Mouse (Mus musculus) spleen, embryonic (tissue): ENCODE measurements around the gene Ctrb1.

ENCODE experiments used
- CTCF ChIA-PET: fragments of 350-600 bp; sonication (Branson Sonifier 250); formaldehyde crosslinking; loops from one replicate; lab custom pipeline; 2022; lab: Charles Lee

The Ctrb1 gene

GRCm38 (mm10) chr8:111717866-111718265, 27.1 kb upstream of the Ctrb1 start:
- CTCF ChIA-PET = no interaction called here

- CTCF ChIA-PET = no interaction called here
These were observed 26.6 kb upstream of the Ctrb1 start for GRCm38 (mm10) chr8:111717488-111717792.

- CTCF ChIA-PET = no interaction called here
These were observed 26.0 kb upstream of the Ctrb1 start for GRCm38 (mm10) chr8:111716603-111717487.

GRCm38 (mm10) chr8:111715514-111715913, 24.7 kb upstream of the Ctrb1 start:
- CTCF ChIA-PET = interaction anchor here (0.6 kb wide), 1 partner anchor 1924 kb away, joined by 4 read pairs; no protein-coding TSS in a partner anchor

- CTCF ChIA-PET = no interaction called here
These were observed 23.5 kb upstream of the Ctrb1 start for GRCm38 (mm10) chr8:111714295-111714694.

- CTCF ChIA-PET = no interaction called here
These were observed 23.0 kb upstream of the Ctrb1 start for GRCm38 (mm10) chr8:111713817-111714216.

GRCm38 (mm10) chr8:111713291-111713690, 22.5 kb upstream of the Ctrb1 start:
- CTCF ChIA-PET = no interaction called here

- CTCF ChIA-PET = no interaction called here
These were observed 21.8 kb upstream of the Ctrb1 start for GRCm38 (mm10) chr8:111712588-111712987.

GRCm38 (mm10) chr8:111712135-111712534, 21.3 kb upstream of the Ctrb1 start:
- CTCF ChIA-PET = interaction anchor here (0.6 kb wide), 1 partner anchor 110 kb away, joined by 3 read pairs; no protein-coding TSS in a partner anchor

- CTCF ChIA-PET = no interaction called here
These were observed 20.1 kb upstream of the Ctrb1 start for GRCm38 (mm10) chr8:111710777-111711485.

- CTCF ChIA-PET = no interaction called here
These were observed 18.4 kb upstream of the Ctrb1 start for GRCm38 (mm10) chr8:111709223-111709622.

GRCm38 (mm10) chr8:111708265-111708664, 17.5 kb upstream of the Ctrb1 start:
- CTCF ChIA-PET = no interaction called here

GRCm38 (mm10) chr8:111705699-111706098, 14.9 kb upstream of the Ctrb1 start:
- CTCF ChIA-PET = no interaction called here

- CTCF ChIA-PET = no interaction called here
These were observed 14.4 kb upstream of the Ctrb1 start for GRCm38 (mm10) chr8:111705222-111705621.

- CTCF ChIA-PET = no interaction called here
These were observed 13.8 kb upstream of the Ctrb1 start for GRCm38 (mm10) chr8:111704585-111704984.

GRCm38 (mm10) chr8:111701380-111701779, 10.6 kb upstream of the Ctrb1 start:
- CTCF ChIA-PET = no interaction called here

GRCm38 (mm10) chr8:111700740-111701139, 9.9 kb upstream of the Ctrb1 start:
- CTCF ChIA-PET = no interaction called here

GRCm38 (mm10) chr8:111700201-111700600, 9.4 kb upstream of the Ctrb1 start:
- CTCF ChIA-PET = no interaction called here

- CTCF ChIA-PET = no interaction called here
These were observed 8.2 kb upstream of the Ctrb1 start for GRCm38 (mm10) chr8:111699035-111699434.

GRCm38 (mm10) chr8:111697655-111698054, 6.8 kb upstream of the Ctrb1 start:
- CTCF ChIA-PET = interaction anchor here (0.6 kb wide), 1 partner anchor 128 kb away, joined by 3 read pairs; no protein-coding TSS in a partner anchor

GRCm38 (mm10) chr8:111695441-111695840, 4.6 kb upstream of the Ctrb1 start:
- CTCF ChIA-PET = no interaction called here

- CTCF ChIA-PET = no interaction called here
These were observed 2.5 kb upstream of the Ctrb1 start for GRCm38 (mm10) chr8:111693261-111693741.

GRCm38 (mm10) chr8:111686881-111687280, 3.9 kb downstream of the Ctrb1 start:
- CTCF ChIA-PET = no interaction called here
